Mouse (Mus musculus): ENCODE measurements around the gene Btg1-ps2.
"Not testable (repeated sequence)": the region's sequence is repeated elsewhere in the genome, so short reads cannot be mapped to it uniquely, and the experiment has no call there.

The Btg1-ps2 gene

DNA sequence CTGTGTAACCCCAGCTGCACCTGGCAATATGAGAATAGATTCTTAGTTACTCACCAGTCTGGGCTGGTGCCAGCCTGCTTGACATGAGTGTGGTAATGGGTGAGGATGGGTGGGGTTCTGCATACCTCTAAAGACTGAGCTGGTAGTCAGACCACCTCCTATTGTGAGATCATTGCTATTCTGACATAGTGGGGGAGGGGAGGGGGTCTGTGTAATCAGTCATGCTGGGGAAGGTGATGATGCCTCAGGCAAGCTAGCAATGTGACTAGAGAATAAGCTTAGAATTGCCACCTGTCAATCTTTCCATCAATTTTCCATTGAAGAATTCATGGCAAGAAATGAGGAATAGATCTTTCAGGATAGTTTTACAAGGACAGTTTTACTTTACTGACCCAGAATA, at the start of gene Btg1-ps2:
Gene Btg1-ps2 (minus strand): TSS at position 101 of the 400 bp plus-strand sequence.
- in situ Hi-C loops (cut with MboI; ENCODE audit: low pct_unique_long_range_greater_than_20kb in 1 of 2, low sequenced_read_pairs in 2 of 2, unreplicated experiment in 1 of 2), result not testable (repeated sequence)

DNA sequence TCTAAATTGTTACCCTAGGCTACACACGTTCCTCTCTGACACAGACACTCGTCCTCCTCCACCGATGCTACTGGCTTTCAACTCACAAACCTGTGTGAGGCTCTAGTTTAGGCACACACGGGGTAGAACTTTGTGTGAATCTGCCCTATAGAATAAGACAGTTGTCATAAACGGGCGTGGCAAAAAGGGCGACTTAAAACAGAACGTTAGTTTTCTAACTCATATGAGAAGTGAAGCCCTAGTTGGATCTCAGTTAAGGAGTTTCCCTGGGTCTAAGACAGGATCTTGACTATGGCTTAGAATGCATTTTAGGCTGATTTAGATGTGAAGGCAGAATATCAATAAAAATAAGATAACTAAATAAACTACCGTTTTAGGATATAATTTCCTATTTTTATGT, 42.1 kb upstream of the Btg1-ps2 start, which contains the start of gene Rhox11:
Gene Rhox11 (minus strand): TSS at position 101 of the 400 bp plus-strand sequence.
- in situ Hi-C loops (cut with MboI; ENCODE audit: low pct_unique_long_range_greater_than_20kb in 1 of 2, low sequenced_read_pairs in 2 of 2, unreplicated experiment in 1 of 2), result no loop called here

DNA sequence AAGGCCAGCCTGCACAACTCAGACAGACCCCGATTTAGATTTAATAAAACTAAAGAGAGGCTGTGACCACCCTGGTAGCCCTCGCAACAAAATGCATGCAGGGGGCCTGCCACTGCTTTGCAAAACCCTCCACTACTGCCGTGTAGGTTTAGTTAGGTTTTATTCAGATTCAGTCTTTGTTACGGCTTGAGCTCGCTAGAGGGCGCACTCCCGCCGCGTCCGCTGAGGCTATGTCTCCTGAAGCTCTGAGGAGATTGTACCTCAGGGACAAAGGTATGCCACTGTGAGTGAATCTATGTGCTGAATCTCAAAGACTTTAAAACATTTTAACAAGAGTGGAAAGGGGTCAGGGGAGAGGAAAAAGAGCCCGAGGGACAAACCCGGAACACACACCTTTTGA, 41.3 kb upstream of the Btg1-ps2 start:
- in situ Hi-C loops (cut with MboI; ENCODE audit: low pct_unique_long_range_greater_than_20kb in 1 of 2, low sequenced_read_pairs in 2 of 2, unreplicated experiment in 1 of 2), result no loop called here

DNA sequence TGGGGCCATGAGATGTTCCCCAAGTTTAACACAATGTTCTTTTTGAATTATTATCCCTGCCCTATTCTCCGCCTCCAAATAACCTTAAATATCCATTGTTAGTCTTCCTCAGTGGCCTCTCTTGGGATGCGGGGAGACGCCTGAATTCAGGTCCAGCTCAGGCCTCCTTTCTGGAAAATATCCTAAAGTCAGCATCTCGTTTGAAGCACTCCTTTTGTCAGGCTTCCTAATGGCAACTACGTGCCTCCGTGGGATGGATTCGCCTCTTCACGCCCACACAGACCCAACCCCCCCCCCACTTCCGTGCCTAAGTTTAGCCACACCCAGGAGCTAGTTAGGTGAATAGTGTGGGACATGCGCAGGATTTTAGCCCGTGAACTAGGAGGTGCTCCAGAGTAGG, 23.3 kb upstream of the Btg1-ps2 start, which contains the start of gene Rhox10:
Gene Rhox10 (plus strand): TSS at position 301 of the 400 bp plus-strand sequence.
- in situ Hi-C loops (cut with MboI; ENCODE audit: low pct_unique_long_range_greater_than_20kb in 1 of 2, low sequenced_read_pairs in 2 of 2, unreplicated experiment in 1 of 2), result no loop called here

DNA sequence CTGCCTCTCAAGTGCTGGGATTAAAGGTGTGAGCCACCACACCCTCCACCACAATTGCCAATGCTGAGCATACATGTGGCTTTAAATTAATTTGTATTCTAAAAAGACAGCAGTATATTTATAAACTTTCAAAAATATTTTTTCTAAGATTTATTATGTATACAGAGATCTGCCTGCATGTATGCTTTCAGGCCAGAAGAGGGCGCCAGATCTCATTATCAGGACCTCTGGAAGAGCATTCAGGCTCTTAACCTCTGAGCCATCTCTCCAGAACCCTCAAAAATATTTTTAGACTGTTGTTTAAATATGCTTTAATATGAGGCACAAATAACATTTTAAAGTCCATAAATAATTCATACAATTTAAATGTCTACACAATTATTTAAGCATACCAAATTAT, 18.6 kb upstream of the Btg1-ps2 start:
- in situ Hi-C loops (cut with MboI; ENCODE audit: low pct_unique_long_range_greater_than_20kb in 1 of 2, low sequenced_read_pairs in 2 of 2, unreplicated experiment in 1 of 2), result no loop called here

DNA sequence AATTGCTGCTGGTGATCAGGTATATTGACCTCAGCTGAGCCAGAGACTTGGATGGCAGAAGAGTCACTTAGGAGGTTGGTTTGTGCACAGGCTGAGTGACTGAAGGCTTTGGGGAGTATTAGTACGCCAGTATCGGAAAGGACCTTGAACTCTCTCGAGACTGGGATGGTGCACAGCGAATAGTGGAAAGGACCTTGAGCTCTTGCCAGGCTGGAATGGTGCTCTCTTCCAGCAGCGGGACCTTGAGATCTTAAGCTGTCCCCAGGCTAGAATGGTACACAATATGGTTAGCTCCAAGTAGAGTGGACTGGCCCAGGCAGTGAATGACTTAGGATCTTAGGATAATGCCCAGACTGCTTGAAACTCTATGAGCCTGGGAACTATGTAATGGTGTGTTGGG, 3.2 kb downstream of the Btg1-ps2 start:
- in situ Hi-C loops (cut with MboI; ENCODE audit: low pct_unique_long_range_greater_than_20kb in 1 of 2, low sequenced_read_pairs in 2 of 2, unreplicated experiment in 1 of 2), result no loop called here

DNA sequence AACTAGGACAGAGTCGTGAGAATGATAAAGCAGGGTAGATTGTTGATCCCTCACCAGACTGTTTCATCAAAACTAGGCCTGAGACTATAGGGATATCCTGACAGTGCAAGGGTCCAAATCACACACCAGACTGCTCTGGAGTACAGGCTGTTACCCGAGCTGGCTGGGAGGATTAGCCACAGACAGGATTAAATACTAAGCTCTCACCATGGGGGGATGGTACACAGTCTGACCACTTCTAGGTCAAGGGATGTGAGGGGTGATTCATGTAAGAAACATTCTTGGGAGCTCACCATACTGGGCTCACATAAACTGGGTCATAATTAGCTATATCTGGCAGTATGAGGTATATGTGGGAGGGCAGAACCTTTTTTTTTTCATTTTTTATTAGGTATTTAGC, 9.1 kb downstream of the Btg1-ps2 start:
- in situ Hi-C loops (cut with MboI; ENCODE audit: low pct_unique_long_range_greater_than_20kb in 1 of 2, low sequenced_read_pairs in 2 of 2, unreplicated experiment in 1 of 2), result no loop called here

DNA sequence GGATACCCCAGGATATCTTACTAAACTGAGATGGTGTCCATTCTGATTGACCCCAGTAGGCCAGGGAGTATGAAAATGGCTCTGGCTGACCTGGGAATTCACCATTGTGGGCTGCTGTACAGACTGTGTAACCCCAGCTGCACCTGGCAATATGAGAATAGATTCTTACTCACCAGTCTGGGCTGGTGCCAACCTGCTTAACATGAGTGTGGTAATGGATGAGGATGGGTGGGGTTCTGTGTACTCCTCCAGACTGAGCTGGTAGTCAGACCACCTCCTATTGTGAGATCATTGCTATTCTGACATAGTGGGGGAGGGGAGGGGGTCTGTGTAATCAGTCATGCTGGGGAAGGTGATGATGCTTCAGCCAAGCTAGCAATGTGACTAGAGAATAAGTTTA, 24.3 kb downstream of the Btg1-ps2 start, which contains the start of gene Btg1-ps1:
Gene Btg1-ps1 (minus strand): TSS at position 219 of the 400 bp plus-strand sequence.
- in situ Hi-C loops (cut with MboI; ENCODE audit: low pct_unique_long_range_greater_than_20kb in 1 of 2, low sequenced_read_pairs in 2 of 2, unreplicated experiment in 1 of 2), result not testable (repeated sequence)

DNA sequence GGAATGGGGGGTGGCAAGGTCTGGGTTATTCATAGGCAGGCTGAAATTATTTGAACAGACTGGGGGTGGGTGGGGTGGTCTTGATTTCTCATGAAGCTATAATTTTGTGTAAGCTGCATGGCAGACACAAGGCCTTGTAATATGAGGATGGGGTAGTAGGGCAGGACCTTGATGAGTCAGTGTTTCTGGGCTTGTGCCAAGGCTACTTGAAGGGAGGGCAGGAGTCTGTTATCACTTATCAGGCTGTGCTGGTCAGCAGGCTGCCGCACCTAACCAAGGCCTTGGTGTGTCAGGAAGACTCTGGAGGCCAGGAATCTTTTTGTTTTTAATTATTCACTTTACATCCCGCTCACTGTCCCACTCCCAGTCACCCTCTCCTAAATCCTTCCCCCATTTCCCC, 34.2 kb downstream of the Btg1-ps2 start:
- in situ Hi-C loops (cut with MboI; ENCODE audit: low pct_unique_long_range_greater_than_20kb in 1 of 2, low sequenced_read_pairs in 2 of 2, unreplicated experiment in 1 of 2), result no loop called here

Data from mouse embryonic stem cell (cell line).